10 mouse cellular contexts compared by ENCODE assay signal in genomic region chr3:38663670-38664494, GRCm38 (mm10).
A peak's percentile ranks its signal among the peaks of the same experiment; 100 is the strongest.
DNase-seq lines count a peak whose midpoint lies in the region; ATAC-seq and TF ChIP-seq lines count a peak whose summit lies in the region.
"Had no signal": no experiment of that assay in that cellular context is flagged by ENCODE, and none has a peak within 500 bp of the region (broad histone marks: within the 10 kb centered on the region; RNA-seq: fewer than 3 reads in every experiment).

No protein-coding gene starts in this region.

- no peak for TF ChIP-seq POLR2A in brain, embryonic 14.5 days (IDR thresholded peaks at IDR 0.05; ENCODE audit: borderline replicate concordance, extremely low read depth, insufficient read depth, insufficient read length, poor library complexity, severe bottlenecking)

- H3K4me2 ChIP-seq in forebrain, embryonic 15.5 days (replicated peaks), result no peak overlapping the region
- peak overlapping the region; percentile 36 for H3K4me2 ChIP-seq in midbrain, embryonic 12.5 days (replicated peaks)
- H3K4me2 ChIP-seq: heart, embryonic 15.5 days had no signal

- peak; percentile 8 to 33 for DNase-seq in heart, postnatal 14 days
- DNase-seq in heart, adult 11 months, result no peak
- DNase-seq in brain, embryonic 14.5 days (ENCODE audit: low read depth), result peak; percentile 88
- no peak for DNase-seq in layer of hippocampus, postnatal 36 days
- no peak for DNase-seq in left cerebral cortex, adult 2 months (ENCODE audit: extremely low spot score in 1 of 2, low spot score in 2 of 2)
- DNase-seq in left cerebral cortex, adult 8-10 months (ENCODE audit: low spot score in 2 of 2), result no peak

- WGBS in forebrain, embryonic 15.5 days, result 40% methylated on average over 17 of the region's 17 CpGs
- WGBS in midbrain, embryonic 12.5 days, result 22% methylated on average over 17 of the region's 17 CpGs

- intact Hi-C loops in heart, postnatal 14 days (cut with DNase I), result no loop called here
- intact Hi-C loops in left cerebral cortex, adult 2 months (cut with DNase I), result no loop called here

- H3K4me1 ChIP-seq in forebrain, embryonic 15.5 days, result 0 out of 2 replicates have a peak, but pooled peaks cover 7% of the 10 kb centered on the region
- H3K4me1 ChIP-seq in midbrain, embryonic 12.5 days, result peaks cover 11% of the 10 kb centered on the region
- H3K4me1 ChIP-seq: heart, embryonic 15.5 days had no signal

- no peak overlapping the region for H3K27ac ChIP-seq in forebrain, embryonic 15.5 days (replicated peaks)
- peak overlapping the region; percentile 85 for H3K27ac ChIP-seq in midbrain, embryonic 12.5 days (replicated peaks)
- H3K27ac ChIP-seq in left cerebral cortex, adult 2 months, result no peak overlapping the region
- H3K27ac ChIP-seq: heart, embryonic 15.5 days had no signal

- H3K9me3 ChIP-seq in forebrain, embryonic 15.5 days, result no peaks in the 10 kb centered on the region
- H3K9me3 ChIP-seq in midbrain, embryonic 12.5 days, result no peaks in the 10 kb centered on the region
- H3K9me3 ChIP-seq: heart, embryonic 15.5 days had no signal

- H3K27me3 ChIP-seq in forebrain, embryonic 15.5 days, result no peaks in the 10 kb centered on the region
- H3K27me3 ChIP-seq in midbrain, embryonic 12.5 days, result peaks cover 5% of the 10 kb centered on the region; the same call in 1 of the 2 replicates
- H3K27me3 ChIP-seq: heart, embryonic 15.5 days had no signal

- no peak for TF ChIP-seq CTCF in brain, embryonic 14.5 days (IDR thresholded peaks at IDR 0.05; ENCODE audit: borderline replicate concordance, extremely low read depth, insufficient read depth, insufficient read length)
- no peak for TF ChIP-seq CTCF in left cerebral cortex, adult 2 months (IDR thresholded peaks at IDR 0.05)

- H3K36me3 ChIP-seq in forebrain, embryonic 15.5 days, result no peaks in the 10 kb centered on the region
- no peaks in the 10 kb centered on the region for H3K36me3 ChIP-seq in midbrain, embryonic 12.5 days
- H3K36me3 ChIP-seq: heart, embryonic 15.5 days had no signal

- H3K9ac ChIP-seq in forebrain, embryonic 15.5 days (replicated peaks), result no peak overlapping the region
- H3K9ac ChIP-seq in midbrain, embryonic 12.5 days (replicated peaks), result no peak overlapping the region
- H3K9ac ChIP-seq: heart, embryonic 15.5 days had no signal

- H3K4me3 ChIP-seq in forebrain, embryonic 15.5 days, result no peak overlapping the region
- no peak overlapping the region for H3K4me3 ChIP-seq in midbrain, embryonic 12.5 days
- H3K4me3 ChIP-seq in left cerebral cortex, adult 2 months, result no peak overlapping the region
- H3K4me3 ChIP-seq: heart, embryonic 15.5 days; myocyte had no signal

- ATAC-seq in forebrain, embryonic 15.5 days (replicated peaks), result peak; percentile 74
- ATAC-seq in midbrain, embryonic 12.5 days (ENCODE audit: low FRiP score, low read depth), result peak; percentile 87

Comparison
In these comparisons a context has a peak if more than half of its experiments do, and no peak if none do; other contexts are left out.
1. DNase-seq: peak in heart, postnatal 14 days (2 of 2) and brain, embryonic 14.5 days (single experiment); none in heart, adult 11 months (single experiment), layer of hippocampus, postnatal 36 days (0 of 2), left cerebral cortex, adult 2 months (0 of 2) and left cerebral cortex, adult 8-10 months (0 of 2).